ENCODE assay signal across 10 mouse cellular contexts in genomic region chr4:141353868-141354267, GRCm38 (mm10). TPM values are rescaled to one million over a fixed set of nuclear protein-coding genes. Genes with fewer than 3 reads are reported as not detected.
A peak's percentile ranks its signal among the peaks of the same experiment; 100 is the strongest.
DNase-seq lines count a peak whose midpoint lies in the region.
"Had no signal": no experiment of that assay in that cellular context is flagged by ENCODE, and none has a peak within 500 bp of the region (broad histone marks: within the 10 kb centered on the region; RNA-seq: fewer than 3 reads in every experiment).

No protein-coding gene starts in this region.

- no peaks in the 10 kb centered on the region for H3K27me3 ChIP-seq in splenic B cell, adult 2 months (ENCODE audit: control insufficient read depth, insufficient read depth, low read length, poor library complexity, severe bottlenecking)
- H3K27me3 ChIP-seq: Patski had no signal

- H3K36me3 ChIP-seq in splenic B cell, adult 2 months (ENCODE audit: control insufficient read depth, insufficient read depth, low read length, poor library complexity, severe bottlenecking) = no peaks in the 10 kb centered on the region

- peak; percentile 48 for DNase-seq in kidney, adult 11 months
- DNase-seq in kidney, adult 18-20 months = no peak
- peak; percentile 58 to 67 for DNase-seq in heart, adult 9 months (ENCODE audit: low spot score in 2 of 2)
- DNase-seq in kidney, postnatal 25 days = peak; percentile 59 to 80
- peak; percentile 45 for DNase-seq in splenic B cell, adult 2 months (ENCODE audit: low read depth, low spot score)
- DNase-seq in right cerebral cortex, postnatal 4 days = no peak
- no peak for DNase-seq in thymus, postnatal 4 days
- DNase-seq in left cerebral cortex, adult 8-10 months (ENCODE audit: low spot score in 2 of 2) = no peak
- DNase-seq: cerebellum, postnatal 36 days had no signal

RNA-seq across cellular contexts. Expression of gene Fam131c, which starts 14.2 kb away (rescaled TPM):
- 1 to 10 TPM; 2.7 to 4.1 (median 3.6) TPM for total RNA-seq in left cerebral cortex, adult 8-10 months (2022)

RNA-seq across cellular contexts. Expression of gene Clcnka, which starts 44.7 kb away (rescaled TPM):
- total RNA-seq in left cerebral cortex, adult 8-10 months (2022) = 1 to 10 TPM in 1 of 4 experiments, under 1 TPM in 1, not detected in 2; 0.39 to 1.8 TPM

RNA-seq across cellular contexts. Expression of gene Epha2, which starts 52.8 kb away (rescaled TPM):
- 1 to 10 TPM in 3 of 4 experiments, under 1 TPM in 1; 0.98 to 1.7 (median 1.2) TPM for total RNA-seq in left cerebral cortex, adult 8-10 months (2022)

Comparison
In these comparisons a context has a peak if more than half of its experiments do, and no peak if none do; other contexts are left out.
1. DNase-seq: peak in kidney, adult 11 months (single experiment), heart, adult 9 months (2 of 2), kidney, postnatal 25 days (2 of 2) and splenic B cell, adult 2 months (single experiment); none in kidney, adult 18-20 months (single experiment), right cerebral cortex, postnatal 4 days (single experiment), thymus, postnatal 4 days (single experiment) and left cerebral cortex, adult 8-10 months (0 of 2).